Mouse (Mus musculus) spleen, postnatal 10 days (tissue): ENCODE results near the gene Lrrc38.
"Not testable (repeated sequence)": the region's sequence is repeated elsewhere in the genome, so short reads cannot be mapped to it uniquely, and the experiment has no call there.

ENCODE experiments used
- DNase-seq, 2 experiments: peaks; one replicate each; pipeline ENCODE4 v3.0.0; 2021 to 2022; ENCODE audit warnings: low spot score in 2 of 2

Gene Lrrc38

GRCm38 (mm10) chr4:143349484-143349906, at the start of gene Lrrc38:
TSS of gene Lrrc38 (plus strand) at chr4:143349757.
- DNase-seq, result no peak

GRCm38 (mm10) chr4:143300113-143300688, 49.4 kb upstream of the Lrrc38 start:
- no peak for DNase-seq

DNA sequence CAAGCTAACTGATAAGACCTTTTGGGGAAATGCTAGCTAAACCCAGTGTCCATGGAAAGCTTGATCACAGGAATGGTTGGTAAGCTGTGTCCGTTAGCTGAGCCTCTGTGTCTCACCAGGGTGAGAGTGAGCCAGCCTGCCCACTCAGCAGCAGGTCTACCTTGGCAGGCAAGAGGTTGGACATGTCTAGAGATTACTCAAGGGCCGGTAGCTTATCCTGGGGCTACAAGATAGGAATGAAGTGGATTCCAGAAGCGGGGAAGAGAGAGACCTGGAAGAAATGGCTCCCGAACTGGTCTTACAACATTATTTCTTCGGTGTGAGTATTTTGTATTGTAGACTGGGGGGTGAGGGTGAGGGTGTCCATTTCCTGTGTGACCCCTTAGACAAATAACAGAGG, 48.5 kb upstream of the Lrrc38 start:
- DNase-seq, result no peak

GRCm38 (mm10) chr4:143301875-143302274, 47.7 kb upstream of the Lrrc38 start:
- DNase-seq, result no peak

- DNase-seq, result no peak
Observed at GRCm38 (mm10) chr4:143302279-143302890, 47.2 kb upstream of the Lrrc38 start.

GRCm38 (mm10) chr4:143305031-143305430, 44.5 kb upstream of the Lrrc38 start:
- no peak for DNase-seq

- DNase-seq, result no peak
Observed at GRCm38 (mm10) chr4:143305987-143306772, 43.4 kb upstream of the Lrrc38 start.

GRCm38 (mm10) chr4:143311341-143311740, 38.2 kb upstream of the Lrrc38 start:
- DNase-seq, result peak in 1 of 2 experiments; percentile 24

GRCm38 (mm10) chr4:143313299-143313698, 36.3 kb upstream of the Lrrc38 start:
- DNase-seq, result no peak

DNA sequence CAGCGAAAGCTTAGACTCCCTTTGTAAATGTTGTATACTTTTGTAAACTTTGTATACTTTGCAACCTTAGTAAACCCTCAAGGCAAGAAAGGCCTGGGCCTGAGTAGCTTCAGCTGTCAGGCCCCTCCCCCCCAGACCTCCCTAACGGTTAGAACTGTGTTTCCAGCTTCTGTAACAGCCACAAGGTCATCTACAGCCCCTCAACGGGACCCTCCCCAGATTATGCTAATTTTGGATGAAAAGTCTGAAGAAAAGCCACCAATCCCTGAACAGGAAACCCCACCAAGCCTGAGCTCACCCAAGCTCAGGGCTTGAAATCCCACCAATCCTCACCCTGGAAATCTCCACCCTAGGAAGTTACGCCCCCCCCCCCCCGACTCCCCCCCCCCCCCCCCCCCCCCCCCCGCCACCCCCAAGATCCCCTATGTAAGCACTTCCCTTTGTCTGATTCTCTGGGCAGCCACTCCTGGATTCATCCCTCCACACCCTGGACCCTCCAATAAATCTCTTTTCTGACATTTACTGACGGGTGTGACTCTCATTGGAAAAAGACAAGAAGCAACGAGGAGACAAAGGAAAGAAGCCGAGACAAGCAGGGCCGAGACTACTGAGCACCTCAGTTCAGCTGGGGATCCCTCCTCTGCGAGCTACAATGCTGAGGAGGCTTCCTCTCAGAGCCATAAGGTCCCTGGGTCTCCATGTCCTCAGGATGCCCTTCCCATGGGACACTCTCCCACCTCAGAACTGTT, 25.2 kb upstream of the Lrrc38 start:
- no peak for DNase-seq

DNA sequence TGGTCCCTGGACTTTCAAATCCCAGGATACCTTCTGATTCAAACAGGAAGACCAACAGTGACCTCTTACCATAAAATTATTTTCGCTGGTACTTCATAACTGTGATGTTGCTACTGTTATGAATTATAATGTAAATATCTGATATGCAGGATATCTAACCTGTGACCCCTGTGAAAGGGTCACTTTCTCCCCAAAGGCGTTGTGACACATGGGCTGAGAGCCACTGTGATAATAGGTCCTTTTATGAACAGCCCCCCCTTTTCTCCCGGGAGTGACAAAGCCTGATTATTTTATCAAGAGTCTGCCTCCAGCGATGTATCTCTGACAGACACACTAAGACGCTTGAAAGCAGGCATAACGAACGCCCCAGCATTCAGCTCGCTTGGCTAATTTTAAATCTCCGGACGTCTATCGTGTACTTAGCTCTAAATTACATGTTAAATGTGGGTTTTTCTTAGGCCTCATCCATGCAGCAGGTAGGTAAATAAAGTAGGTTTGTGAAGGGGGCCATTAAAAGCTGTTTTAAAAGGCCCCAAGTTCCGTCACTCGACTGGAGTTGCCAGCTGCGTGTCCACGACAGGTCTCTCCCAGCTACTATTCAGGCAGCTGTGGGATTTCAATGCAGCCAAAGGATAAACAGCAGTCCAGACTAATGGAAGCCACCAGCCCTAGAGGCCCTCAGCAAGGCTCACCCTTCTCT, 24.5 kb upstream of the Lrrc38 start:
- no peak for DNase-seq

DNA sequence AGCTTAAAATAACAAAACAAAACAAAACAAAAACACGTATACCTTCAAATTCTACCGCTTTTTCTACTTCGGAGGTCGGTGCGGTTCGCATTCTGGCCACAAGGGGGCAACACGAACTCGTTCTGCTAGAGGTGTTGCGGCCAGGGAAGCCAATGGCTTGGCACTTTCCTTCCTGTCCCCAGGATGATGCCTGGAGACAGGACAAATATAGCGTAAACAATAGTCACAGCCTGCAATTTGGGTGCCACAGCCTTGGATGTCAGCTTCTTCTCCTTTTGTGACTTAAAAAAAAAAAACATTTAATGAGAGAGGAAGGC, 24.0 kb upstream of the Lrrc38 start:
- peak; percentile 39 to 72 for DNase-seq

GRCm38 (mm10) chr4:143330566-143330965, 19.0 kb upstream of the Lrrc38 start:
- no peak for DNase-seq

DNA sequence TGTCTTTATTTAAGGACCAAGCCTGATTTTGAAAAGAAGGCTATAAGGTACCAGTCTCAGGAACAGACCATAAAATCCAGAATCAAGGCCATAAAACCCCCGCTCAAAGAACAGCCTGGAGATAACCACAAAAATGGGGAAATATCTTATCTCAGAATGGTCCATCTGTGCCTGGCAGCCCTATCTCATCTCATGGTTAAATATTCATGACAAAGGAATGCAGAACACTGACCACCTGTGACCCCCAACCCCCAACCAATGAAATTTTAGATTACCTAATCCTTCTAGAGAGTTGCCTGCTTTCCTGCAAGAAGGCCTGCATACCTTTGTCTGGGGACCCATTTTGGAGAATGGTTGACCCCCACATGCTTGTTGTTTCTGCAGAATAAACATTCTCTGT, 17.8 kb upstream of the Lrrc38 start:
- DNase-seq, result no peak

GRCm38 (mm10) chr4:143334145-143334544, 15.4 kb upstream of the Lrrc38 start:
- no peak for DNase-seq

GRCm38 (mm10) chr4:143334995-143335394, 14.6 kb upstream of the Lrrc38 start:
- no peak for DNase-seq

GRCm38 (mm10) chr4:143336096-143336495, 13.5 kb upstream of the Lrrc38 start:
- no peak for DNase-seq

- DNase-seq, result no peak
Observed at GRCm38 (mm10) chr4:143339808-143340207, 9.7 kb upstream of the Lrrc38 start.

GRCm38 (mm10) chr4:143341470-143341869, 8.1 kb upstream of the Lrrc38 start:
- no peak for DNase-seq

- DNase-seq, result not testable (repeated sequence)
Observed at GRCm38 (mm10) chr4:143345491-143345890, 4.1 kb upstream of the Lrrc38 start.

GRCm38 (mm10) chr4:143348678-143349077, 879 bp upstream of the Lrrc38 start:
- DNase-seq, result no peak
